Mouse (Mus musculus) bone marrow, adult 2 months (tissue): Measurements from ENCODE around the gene Pcbp1.

ENCODE experiments used
- CTCF ChIP-seq: fragments of 200-500 bp; IDR thresholded peaks from 2 replicates; pipeline ENCODE4 v1.5.1; 2011; ENCODE audit warnings: low read length, control low read depth; ENCODE audit not compliant: control insufficient read depth, insufficient read depth
- POLR2A ChIP-seq: fragments of 200-500 bp; IDR thresholded peaks from 2 replicates; pipeline ENCODE4 v1.6.1; 2011; ENCODE audit warnings: low read depth, mild to moderate bottlenecking, control low read depth, low read length, borderline replicate concordance; ENCODE audit not compliant: control insufficient read depth

GRCm38 (mm10) chr6:86523242-86523754 is 2.8 kb downstream of the Pcbp1 start:
- TF ChIP-seq CTCF (no peak), POLR2A (no peak)
